Mouse (Mus musculus) cerebellum, adult 2 months (tissue): ENCODE results near the gene Pin1.

Experiments used
- CTCF ChIP-seq: fragments of 200-500 bp; IDR thresholded peaks from 2 replicates; pipeline ENCODE4 v1.5.1; 2011; ENCODE audit warnings: low read depth, mild to moderate bottlenecking, control low read depth, low read length, moderate library complexity, borderline replicate concordance; ENCODE audit not compliant: insufficient read depth
- POLR2A ChIP-seq: fragments of 200-500 bp; IDR thresholded peaks from 2 replicates; pipeline ENCODE4 v1.6.1; 2011; ENCODE audit warnings: low read length, control low read depth, borderline replicate concordance; ENCODE audit not compliant: insufficient read depth

DNA sequence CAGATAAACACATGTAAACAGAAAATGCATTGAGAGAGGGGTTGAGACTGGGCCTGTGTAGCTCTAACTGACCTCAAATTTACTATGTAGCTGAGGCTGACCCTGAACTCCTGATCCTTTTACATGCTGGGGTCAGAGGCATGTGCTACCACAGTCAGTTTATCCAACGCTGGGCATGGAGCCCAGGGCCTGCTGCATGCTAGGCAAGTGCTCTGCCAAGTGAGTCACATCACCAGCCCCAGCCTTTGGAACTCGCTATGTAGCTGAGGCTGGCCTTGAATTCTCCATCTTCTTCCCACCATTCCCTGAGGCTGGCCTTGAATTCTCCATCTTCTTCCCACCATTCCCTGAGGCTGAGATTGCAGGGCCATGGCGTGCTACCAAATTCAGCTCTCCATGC is 58.6 kb downstream of the Pin1 start:
- TF ChIP-seq CTCF (no peak), POLR2A (no peak)
